Mouse (Mus musculus) kidney, embryonic 14.5 days (tissue): ENCODE measurements around the gene Pax5. TPM values are rescaled to one million over a fixed set of nuclear protein-coding genes. Genes with fewer than 3 reads are reported as not detected.

Source experiments
- ATAC-seq: fragments of 200-750 bp; cut with Nextera tagmentation; 2 replicates; pipeline ENCODE4 v1.8.0; 2017; ENCODE audit warnings: moderate number of reproducible peaks, mild to moderate bottlenecking, moderate TSS enrichment, moderate library complexity; ENCODE audit not compliant: low FRiP score, low TSS enrichment
- H3K27ac ChIP-seq: fragments of 300-500 bp; sonication (generic); 2 replicates; pipeline ENCODE4 v1.5.1; 2014; ENCODE audit warnings: low read depth, mild to moderate bottlenecking, low read length, moderate library complexity, mixed read lengths
- H3K27me3 ChIP-seq: fragments of 300-500 bp; sonication (generic); 2 replicates; pipeline ENCODE4 v1.6.1; 2014; ENCODE audit warnings: mild to moderate bottlenecking, low read length; ENCODE audit not compliant: control insufficient read depth, insufficient read depth
- H3K36me3 ChIP-seq: fragments of 300-500 bp; sonication (generic); 2 replicates; pipeline ENCODE4 v1.6.1; 2014; ENCODE audit warnings: low read length, mixed read lengths; ENCODE audit not compliant: control insufficient read depth, insufficient read depth
- H3K4me1 ChIP-seq: fragments of 300-500 bp; sonication (generic); 2 replicates; pipeline ENCODE4 v1.6.1; 2014; ENCODE audit warnings: low read length, mixed read lengths; ENCODE audit not compliant: control insufficient read depth, insufficient read depth
- H3K4me2 ChIP-seq: fragments of 300-500 bp; sonication (generic); replicated peaks from 2 replicates; pipeline ENCODE4 v1.6.1; 2014; ENCODE audit warnings: low read depth, mild to moderate bottlenecking, low read length
- H3K4me3 ChIP-seq: fragments of 300-500 bp; sonication (generic); 2 replicates; pipeline ENCODE4 v1.5.1; 2014; ENCODE audit warnings: mild to moderate bottlenecking, low read length
- H3K9ac ChIP-seq: fragments of 300-500 bp; sonication (generic); 2 replicates; pipeline ENCODE4 v1.6.1; 2014; ENCODE audit warnings: low read depth, mild to moderate bottlenecking, low read length, moderate library complexity
- H3K9me3 ChIP-seq: fragments of 300-500 bp; sonication (generic); 2 replicates; pipeline ENCODE4 v1.6.1; 2016; ENCODE audit warnings: low read length; ENCODE audit not compliant: control insufficient read depth
- WGBS: fragments of 180-500 bp; shearing (Covaris S2); extraction: QIAGEN DNeasy Blood & Tissue Kit; methylation state at CpG from one replicate; pipeline ENCODE4 v1.1.7; 2014; 5-methylcytosine and 5-hydroxymethylcytosine counted together
- polyA plus RNA-seq: library from polyadenylated mRNA; unstranded; fragments of >200 nt; fragmentation: Nextera tagmentation; extraction: Ambion mirVana; gene quantifications from 2 replicates; pipeline ENCODE4 v1.2.1, GENCODE M21; 2014

The Pax5 gene
- polyA plus RNA-seq, 1 experiment from 2014 or later: 0.14 TPM

DNA sequence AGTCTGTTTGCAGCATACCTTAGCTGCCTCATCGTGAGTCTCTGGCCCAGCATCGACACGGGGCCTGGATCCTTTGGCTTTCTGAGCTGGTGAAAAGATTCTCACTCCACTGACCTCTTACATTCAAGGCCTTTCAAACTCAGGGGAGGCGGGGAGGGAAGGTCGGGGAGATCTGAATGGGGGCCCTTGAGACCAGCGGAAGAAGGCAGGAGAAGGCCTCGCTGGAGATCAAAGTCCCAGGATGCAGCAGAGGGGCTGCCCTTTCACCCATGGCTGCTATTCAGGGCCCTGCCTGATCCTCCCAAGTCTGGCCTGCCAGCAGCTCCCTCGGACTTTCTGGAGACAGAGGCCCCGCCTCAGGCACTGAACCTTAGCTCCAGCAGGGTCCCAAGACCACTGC, 36.6 kb downstream of the Pax5 start:
- no peaks in the 10 kb centered on the region for H3K4me1 ChIP-seq
- no peaks in the 10 kb centered on the region for H3K36me3 ChIP-seq
- H3K4me2 ChIP-seq: no peak overlapping the region
- no peak overlapping the region for H3K4me3 ChIP-seq
- 25% methylated on average over 9 of the region's 9 CpGs for WGBS
- ATAC-seq: no peak
- H3K9ac ChIP-seq: no peak overlapping the region
- H3K9me3 ChIP-seq: no peaks in the 10 kb centered on the region
- H3K27me3 ChIP-seq: no peaks in the 10 kb centered on the region
- no peak overlapping the region for H3K27ac ChIP-seq

DNA sequence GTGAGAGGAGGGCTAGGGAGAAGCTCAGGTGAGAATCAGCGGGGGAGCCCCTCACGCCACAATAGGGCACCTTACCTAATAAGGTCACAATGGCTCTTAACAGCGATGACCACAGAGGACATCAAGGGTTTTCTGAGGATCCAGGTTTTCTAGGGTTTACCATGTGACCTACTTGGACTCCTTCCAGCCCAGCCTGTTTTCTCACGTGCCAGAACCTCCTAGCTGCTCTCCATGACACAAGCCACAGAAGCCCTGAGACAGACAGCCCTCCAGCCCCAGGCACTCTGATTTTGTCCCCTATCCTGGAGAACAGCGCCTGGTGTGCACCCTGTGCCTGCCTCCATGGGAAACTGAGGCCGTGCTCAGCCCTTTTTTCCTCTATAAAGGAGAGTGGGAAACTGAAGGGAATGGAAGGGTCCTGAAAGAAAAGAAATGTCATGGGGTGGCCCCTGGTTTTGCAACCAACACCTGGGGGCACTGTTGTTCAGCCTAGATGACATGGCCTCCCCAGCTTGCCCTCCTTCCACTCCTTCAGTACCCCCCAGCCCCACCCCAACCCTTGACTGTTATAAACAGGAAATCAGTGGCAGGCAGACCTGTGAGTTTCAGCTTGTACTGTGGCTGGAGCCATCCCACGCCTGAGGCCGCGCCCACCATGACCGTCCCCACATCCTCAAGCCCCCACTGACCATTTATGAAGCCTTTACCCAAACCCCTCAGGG, 37.9 kb downstream of the Pax5 start:
- H3K4me3 ChIP-seq: no peak overlapping the region
- no peaks in the 10 kb centered on the region for H3K9me3 ChIP-seq
- H3K4me1 ChIP-seq: no peaks in the 10 kb centered on the region
- ATAC-seq: no peak
- no peaks in the 10 kb centered on the region; the same call in 1 of the 2 replicates for H3K27me3 ChIP-seq
- no peak overlapping the region for H3K27ac ChIP-seq
- 71% methylated on average over 10 of the region's 10 CpGs for WGBS
- no peak overlapping the region for H3K4me2 ChIP-seq
- H3K9ac ChIP-seq: no peak overlapping the region
- no peaks in the 10 kb centered on the region for H3K36me3 ChIP-seq

DNA sequence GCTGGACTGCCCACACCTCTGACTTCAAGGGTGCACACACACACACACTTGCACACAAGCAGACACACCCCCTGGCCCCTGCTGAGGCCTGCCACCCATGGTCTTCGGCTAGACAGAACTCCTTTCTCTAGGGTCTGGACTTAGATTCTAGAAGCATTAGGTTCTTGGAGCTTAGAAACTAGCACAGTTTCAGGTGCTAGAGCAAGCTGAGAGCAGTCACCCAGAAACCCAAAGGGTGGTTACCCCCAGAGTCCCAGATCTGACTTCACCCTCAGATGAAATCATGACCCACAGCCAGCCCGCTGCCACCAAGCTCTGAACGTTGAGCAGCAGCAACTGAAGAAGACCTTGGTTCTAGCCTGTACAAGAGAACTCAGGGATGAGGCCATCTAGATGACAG, 38.8 kb downstream of the Pax5 start:
- no peak overlapping the region for H3K4me2 ChIP-seq
- no peak overlapping the region for H3K9ac ChIP-seq
- WGBS: 88% methylated on average over 3 of the region's 3 CpGs
- no peaks in the 10 kb centered on the region for H3K36me3 ChIP-seq
- H3K4me1 ChIP-seq: no peaks in the 10 kb centered on the region
- H3K27me3 ChIP-seq: no peaks in the 10 kb centered on the region; the same call in 1 of the 2 replicates
- H3K27ac ChIP-seq: no peak overlapping the region
- H3K4me3 ChIP-seq: no peak overlapping the region
- no peak for ATAC-seq
- H3K9me3 ChIP-seq: no peaks in the 10 kb centered on the region

DNA sequence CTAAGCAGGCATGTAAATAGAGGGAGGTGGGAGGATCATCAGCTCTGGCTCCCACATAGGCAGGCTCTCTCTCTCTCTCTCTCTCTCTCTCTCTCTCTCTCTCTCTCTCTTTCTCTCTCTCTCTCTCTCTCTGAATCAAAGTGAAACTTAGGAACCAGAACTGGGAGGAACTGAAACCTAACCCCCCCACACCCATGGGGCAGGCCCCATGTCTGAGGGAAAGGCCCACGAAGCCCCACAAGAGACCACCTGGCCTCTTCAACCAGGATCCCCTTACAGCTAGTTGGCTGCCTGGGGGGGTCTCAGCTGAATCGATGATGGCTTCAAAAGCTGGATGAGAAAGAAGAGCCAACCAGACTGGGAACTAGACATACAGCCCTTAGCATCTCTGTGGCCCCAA, 39.3 kb downstream of the Pax5 start:
- Histone ChIP-seq H3K9me3 (no peaks in the 10 kb centered on the region), H3K27ac (no peak overlapping the region), H3K4me1 (no peaks in the 10 kb centered on the region), H3K27me3 (no peaks in the 10 kb centered on the region; the same call in 1 of the 2 replicates), H3K4me3 (no peak overlapping the region), H3K4me2 (no peak overlapping the region), H3K9ac (no peak overlapping the region), H3K36me3 (no peaks in the 10 kb centered on the region)
- 53% methylated on average over 2 of the region's 2 CpGs for WGBS
- no peak for ATAC-seq

DNA sequence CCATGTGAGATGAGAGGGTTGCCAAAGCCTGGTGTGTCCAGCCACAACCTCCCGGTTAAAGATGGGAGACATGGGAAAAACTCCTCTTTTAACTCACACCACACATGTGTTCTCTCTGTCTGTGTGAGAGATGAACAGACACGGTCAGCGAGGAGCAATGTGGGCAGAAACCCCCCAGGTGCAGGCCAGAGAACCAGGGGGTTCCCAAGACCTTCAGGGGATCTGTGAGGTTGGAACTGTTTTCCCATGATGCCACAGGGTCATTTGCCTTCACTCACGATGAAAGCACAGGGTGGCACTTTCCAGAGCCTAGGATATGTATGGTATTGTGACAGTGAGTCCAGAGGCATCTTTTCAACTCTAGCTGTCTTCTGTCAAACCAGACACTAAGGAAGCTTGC, 39.9 kb downstream of the Pax5 start:
- no peak overlapping the region for H3K9ac ChIP-seq
- 82% methylated on average over 4 of the region's 4 CpGs for WGBS
- H3K4me2 ChIP-seq: no peak overlapping the region
- no peaks in the 10 kb centered on the region for H3K9me3 ChIP-seq
- H3K27ac ChIP-seq: no peak overlapping the region
- no peak for ATAC-seq
- H3K36me3 ChIP-seq: no peaks in the 10 kb centered on the region
- H3K27me3 ChIP-seq: peaks cover 2% of the 10 kb centered on the region
- no peak overlapping the region for H3K4me3 ChIP-seq
- no peaks in the 10 kb centered on the region for H3K4me1 ChIP-seq

DNA sequence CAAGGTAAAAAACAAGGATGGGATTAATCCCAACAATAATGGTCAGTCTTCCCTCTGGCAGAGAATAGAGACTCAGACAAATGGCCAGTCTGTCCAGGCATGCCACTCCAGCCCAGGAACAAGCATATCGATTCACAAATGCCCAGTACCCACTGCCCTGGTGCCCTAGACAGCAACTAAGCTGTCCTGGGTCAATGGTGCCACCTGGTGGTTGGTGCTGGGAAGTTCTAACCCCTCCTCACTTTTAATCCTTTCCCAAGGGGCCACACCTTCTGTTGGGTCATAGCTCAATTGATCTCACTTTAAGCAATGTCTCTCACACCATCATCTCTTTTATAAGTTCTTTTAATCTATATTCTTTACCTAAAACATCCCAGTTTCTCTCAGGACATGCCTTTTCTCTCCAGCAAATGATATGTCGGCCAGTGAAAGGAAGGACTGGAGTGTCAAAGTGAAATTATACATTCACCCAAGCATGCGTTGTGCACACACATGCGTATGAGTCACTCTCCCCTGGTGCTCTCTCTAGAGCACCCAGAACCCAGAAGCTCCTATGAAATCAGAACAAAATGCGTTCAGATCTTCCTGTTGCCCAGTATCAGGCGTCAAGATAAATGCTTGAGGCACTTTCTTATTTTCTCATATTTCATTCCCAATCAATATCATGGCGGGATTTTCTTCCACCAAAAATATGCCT, 40.7 kb downstream of the Pax5 start:
- no peak overlapping the region for H3K4me2 ChIP-seq
- peaks cover 10% of the 10 kb centered on the region for H3K27me3 ChIP-seq
- no peak for ATAC-seq
- H3K9ac ChIP-seq: no peak overlapping the region
- no peaks in the 10 kb centered on the region for H3K9me3 ChIP-seq
- WGBS: 89% methylated on average over 7 of the region's 7 CpGs
- H3K36me3 ChIP-seq: no peaks in the 10 kb centered on the region
- no peak overlapping the region for H3K27ac ChIP-seq
- H3K4me1 ChIP-seq: no peaks in the 10 kb centered on the region
- H3K4me3 ChIP-seq: no peak overlapping the region

DNA sequence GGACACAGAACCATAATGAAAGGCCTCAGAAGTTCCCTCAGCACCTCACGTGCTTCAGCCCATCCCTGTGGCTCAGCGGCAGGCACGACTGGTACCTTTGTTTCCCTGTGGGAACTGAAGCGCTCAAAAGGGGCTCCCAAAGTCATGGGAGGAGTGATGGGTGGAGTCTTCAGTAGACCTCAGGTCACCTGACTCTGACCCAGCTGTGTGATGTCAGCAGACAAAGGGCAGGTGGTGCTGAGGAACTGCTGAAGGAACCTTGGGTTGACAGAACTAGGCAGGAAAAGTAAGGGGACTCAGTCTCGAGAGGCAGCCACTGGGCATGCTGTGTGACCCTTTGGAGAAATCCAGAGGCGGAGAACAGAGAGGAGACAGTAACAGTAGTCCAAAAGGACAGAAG, 41.7 kb downstream of the Pax5 start:
- no peak for ATAC-seq
- no peaks in the 10 kb centered on the region for H3K9me3 ChIP-seq
- H3K9ac ChIP-seq: no peak overlapping the region
- WGBS: 76% methylated on average over 6 of the region's 6 CpGs
- no peak overlapping the region for H3K4me3 ChIP-seq
- no peak overlapping the region for H3K27ac ChIP-seq
- H3K27me3 ChIP-seq: peaks cover 18% of the 10 kb centered on the region
- no peaks in the 10 kb centered on the region for H3K36me3 ChIP-seq
- H3K4me1 ChIP-seq: no peaks in the 10 kb centered on the region
- no peak overlapping the region for H3K4me2 ChIP-seq

DNA sequence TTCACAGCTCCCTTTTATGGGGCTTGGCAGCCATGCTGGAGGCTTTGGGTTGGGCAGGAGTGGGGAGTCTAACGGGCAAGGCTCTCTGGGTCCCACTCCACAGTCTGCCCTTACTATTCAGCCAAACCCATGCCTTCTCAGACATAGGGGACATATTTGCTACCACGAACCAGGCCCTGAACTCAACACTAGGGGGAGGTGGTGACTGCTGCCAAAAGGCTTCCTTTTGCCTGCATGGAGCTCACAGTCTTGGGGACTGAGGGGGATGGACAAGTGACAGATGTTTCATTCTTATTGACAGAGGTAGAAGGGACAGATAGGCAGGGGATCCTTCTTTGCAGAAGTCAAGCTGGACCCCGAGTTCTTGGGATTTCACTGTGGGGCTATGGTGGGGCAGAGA, 42.1 kb downstream of the Pax5 start:
- WGBS: 66% methylated on average over 3 of the region's 3 CpGs
- Histone ChIP-seq H3K4me2 (no peak overlapping the region), H3K4me1 (no peaks in the 10 kb centered on the region), H3K36me3 (no peaks in the 10 kb centered on the region), H3K9me3 (no peaks in the 10 kb centered on the region), H3K9ac (no peak overlapping the region), H3K4me3 (no peak overlapping the region), H3K27ac (no peak overlapping the region), H3K27me3 (peaks cover 22% of the 10 kb centered on the region)
- no peak for ATAC-seq

DNA sequence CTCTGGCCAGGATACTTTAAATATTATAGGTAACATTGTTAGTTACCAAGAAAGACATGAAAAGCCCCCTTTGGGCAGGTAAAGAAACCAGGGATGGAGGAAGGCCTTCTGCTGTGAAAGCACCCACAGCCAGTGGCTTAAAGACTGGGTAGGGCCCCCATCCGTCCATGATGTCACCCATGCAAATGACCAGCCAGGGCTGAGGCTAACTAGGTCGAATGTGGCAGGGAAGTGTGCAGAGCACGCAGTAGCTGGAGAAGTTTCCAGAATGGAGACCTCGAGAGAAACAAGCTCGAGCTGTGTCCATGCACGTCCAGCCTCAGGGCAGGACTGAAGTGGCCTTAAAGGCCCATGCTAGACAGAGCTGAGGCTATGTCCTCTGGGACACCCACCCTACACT, 42.9 kb downstream of the Pax5 start:
- no peak overlapping the region for H3K4me3 ChIP-seq
- no peak overlapping the region for H3K27ac ChIP-seq
- H3K27me3 ChIP-seq: peaks cover 30% of the 10 kb centered on the region
- ATAC-seq: no peak
- H3K9ac ChIP-seq: no peak overlapping the region
- WGBS: 79% methylated on average over 6 of the region's 6 CpGs
- H3K4me2 ChIP-seq: no peak overlapping the region
- no peaks in the 10 kb centered on the region for H3K4me1 ChIP-seq
- H3K9me3 ChIP-seq: no peaks in the 10 kb centered on the region
- no peaks in the 10 kb centered on the region for H3K36me3 ChIP-seq
